Mouse (Mus musculus): ENCODE results near the gene Frmd4a. TPM values are rescaled to one million over a fixed set of nuclear protein-coding genes. Genes with fewer than 3 reads are reported as not detected.

Gene Frmd4a
- polyA plus RNA-seq, 1 experiment from 2014 or later, result 49.1 TPM

- under 1% methylated on average over 74 of the region's 74 CpGs for WGBS
- Histone ChIP-seq H3K4me3 (peak overlapping the region; percentile 89), H3K27ac (peak overlapping the region; percentile 100)
These were observed 383.5 kb downstream of the Frmd4a start for GRCm38 (mm10) chr2:4400771-4401596.

GRCm38 (mm10) chr2:4401597-4402581 is 384.4 kb downstream of the Frmd4a start:
- Histone ChIP-seq H3K4me3 (peak overlapping the region; percentile 89), H3K9me3 (0 out of 2 replicates have a peak, but pooled peaks cover 3% of the 10 kb centered on the region), H3K27me3 (ENCODE audit: insufficient read depth, poor library complexity, severe bottlenecking) (no peaks in the 10 kb centered on the region), H3K4me1 (replicated peaks) (peaks cover 54% of the 10 kb centered on the region), H3K36me3 (no peaks in the 10 kb centered on the region), H3K27ac (peak overlapping the region; percentile 100)
- WGBS, result under 1% methylated on average over 28 of the region's 28 CpGs
- peak; percentile 86 for DNase-seq (ENCODE audit: low spot score)

More at GRCm38 (mm10) chr2:4400771-4401596, 383.5 kb downstream of the Frmd4a start:
- Histone ChIP-seq H3K27me3 (ENCODE audit: insufficient read depth, poor library complexity, severe bottlenecking) (no peaks in the 10 kb centered on the region), H3K9me3 (0 out of 2 replicates have a peak, but pooled peaks cover 3% of the 10 kb centered on the region), H3K4me1 (replicated peaks) (peaks cover 46% of the 10 kb centered on the region), H3K36me3 (no peaks in the 10 kb centered on the region)
- DNase-seq (ENCODE audit: low spot score), result peak; percentile 73

- no peak for DNase-seq (ENCODE audit: low spot score)
- Histone ChIP-seq H3K36me3 (peaks cover 12% of the 10 kb centered on the region), H3K27me3 (ENCODE audit: insufficient read depth, poor library complexity, severe bottlenecking) (no peaks in the 10 kb centered on the region), H3K27ac (no peak overlapping the region; the same call in 1 of the 2 replicates), H3K9me3 (no peaks in the 10 kb centered on the region), H3K4me3 (no peak overlapping the region), H3K4me1 (replicated peaks) (peaks cover 79% of the 10 kb centered on the region)
- 80% methylated on average over 5 of the region's 5 CpGs for WGBS
These were observed 389.5 kb downstream of the Frmd4a start for GRCm38 (mm10) chr2:4406977-4407376.

GRCm38 (mm10) chr2:4409810-4410433 is 392.4 kb downstream of the Frmd4a start:
- H3K27me3 ChIP-seq (ENCODE audit: insufficient read depth, poor library complexity, severe bottlenecking), result no peaks in the 10 kb centered on the region
- H3K9me3 ChIP-seq, result no peaks in the 10 kb centered on the region
- H3K27ac ChIP-seq, result peak overlapping the region; percentile 53; the same call in 1 of the 2 replicates
- H3K36me3 ChIP-seq, result peaks cover 22% of the 10 kb centered on the region
- no peak for DNase-seq (ENCODE audit: low spot score)
- H3K4me3 ChIP-seq, result no peak overlapping the region
- WGBS, result 70% methylated on average over 8 of the region's 8 CpGs
- peaks cover 68% of the 10 kb centered on the region for H3K4me1 ChIP-seq (replicated peaks)

GRCm38 (mm10) chr2:4412870-4413595 is 395.5 kb downstream of the Frmd4a start:
- H3K4me3 ChIP-seq, result no peak overlapping the region
- H3K27me3 ChIP-seq (ENCODE audit: insufficient read depth, poor library complexity, severe bottlenecking), result no peaks in the 10 kb centered on the region
- H3K9me3 ChIP-seq, result no peaks in the 10 kb centered on the region
- 0 out of 2 replicates have a peak overlapping the region, but pooled peaks have one; percentile 0 for H3K27ac ChIP-seq
- no peak for DNase-seq (ENCODE audit: low spot score)
- H3K4me1 ChIP-seq (replicated peaks), result peaks cover 45% of the 10 kb centered on the region
- peaks cover 18% of the 10 kb centered on the region for H3K36me3 ChIP-seq
- WGBS, result 75% methylated on average over 5 of the region's 5 CpGs

- Histone ChIP-seq H3K36me3 (peaks cover 18% of the 10 kb centered on the region), H3K9me3 (no peaks in the 10 kb centered on the region), H3K4me3 (no peak overlapping the region), H3K27me3 (ENCODE audit: insufficient read depth, poor library complexity, severe bottlenecking) (no peaks in the 10 kb centered on the region), H3K4me1 (replicated peaks) (peaks cover 39% of the 10 kb centered on the region), H3K27ac (no peak overlapping the region)
- 91% methylated on average over 16 of the region's 16 CpGs for WGBS
- no peak for DNase-seq (ENCODE audit: low spot score)
These were observed 396.2 kb downstream of the Frmd4a start for GRCm38 (mm10) chr2:4413596-4414335.

- DNase-seq (ENCODE audit: low spot score), result no peak
- Histone ChIP-seq H3K27ac (peak overlapping the region; percentile 69), H3K4me3 (no peak overlapping the region), H3K9me3 (no peaks in the 10 kb centered on the region), H3K27me3 (ENCODE audit: insufficient read depth, poor library complexity, severe bottlenecking) (no peaks in the 10 kb centered on the region), H3K4me1 (replicated peaks) (peaks cover 24% of the 10 kb centered on the region), H3K36me3 (peaks cover 11% of the 10 kb centered on the region; the same call in 1 of the 2 replicates)
- 81% methylated on average over 4 of the region's 4 CpGs for WGBS
These were observed 403.3 kb downstream of the Frmd4a start for GRCm38 (mm10) chr2:4420679-4421312.

GRCm38 (mm10) chr2:4421757-4422156 is 404.2 kb downstream of the Frmd4a start:
- peaks cover 8% of the 10 kb centered on the region; the same call in 1 of the 2 replicates for H3K36me3 ChIP-seq
- H3K27me3 ChIP-seq (ENCODE audit: insufficient read depth, poor library complexity, severe bottlenecking), result no peaks in the 10 kb centered on the region
- no peak overlapping the region for H3K4me3 ChIP-seq
- H3K27ac ChIP-seq, result peak overlapping the region; percentile 69; the same call in 1 of the 2 replicates
- WGBS, result 55% methylated on average over 2 of the region's 2 CpGs
- peak; percentile 29 for DNase-seq (ENCODE audit: low spot score)
- peaks cover 24% of the 10 kb centered on the region for H3K4me1 ChIP-seq (replicated peaks)
- no peaks in the 10 kb centered on the region for H3K9me3 ChIP-seq

- Histone ChIP-seq H3K4me3 (no peak overlapping the region), H3K4me1 (replicated peaks) (peaks cover 30% of the 10 kb centered on the region)
- WGBS, result 88% methylated on average over 6 of the region's 6 CpGs
These were observed 406.4 kb downstream of the Frmd4a start for GRCm38 (mm10) chr2:4423896-4424295.

GRCm38 (mm10) chr2:4428407-4428855 is 410.9 kb downstream of the Frmd4a start:
- Histone ChIP-seq H3K4me3 (no peak overlapping the region), H3K36me3 (peaks cover 36% of the 10 kb centered on the region), H3K27me3 (ENCODE audit: insufficient read depth, poor library complexity, severe bottlenecking) (no peaks in the 10 kb centered on the region), H3K4me1 (replicated peaks) (peaks cover 17% of the 10 kb centered on the region), H3K9me3 (no peaks in the 10 kb centered on the region), H3K27ac (no peak overlapping the region)
- 67% methylated on average over 7 of the region's 7 CpGs for WGBS
- DNase-seq (ENCODE audit: low spot score), result no peak

More at GRCm38 (mm10) chr2:4423896-4424295, 406.4 kb downstream of the Frmd4a start:
- Histone ChIP-seq H3K27ac (no peak overlapping the region), H3K27me3 (ENCODE audit: insufficient read depth, poor library complexity, severe bottlenecking) (no peaks in the 10 kb centered on the region), H3K9me3 (no peaks in the 10 kb centered on the region), H3K36me3 (peaks cover 15% of the 10 kb centered on the region)
- DNase-seq (ENCODE audit: low spot score), result no peak

- Histone ChIP-seq H3K4me1 (replicated peaks) (peaks cover 49% of the 10 kb centered on the region), H3K27me3 (ENCODE audit: insufficient read depth, poor library complexity, severe bottlenecking) (no peaks in the 10 kb centered on the region), H3K9me3 (no peaks in the 10 kb centered on the region), H3K4me3 (no peak overlapping the region), H3K27ac (no peak overlapping the region), H3K36me3 (peaks cover 64% of the 10 kb centered on the region)
- no peak for DNase-seq (ENCODE audit: low spot score)
- WGBS, result 74% methylated on average over 4 of the region's 4 CpGs
These were observed 415.6 kb downstream of the Frmd4a start for GRCm38 (mm10) chr2:4433119-4433518.

All from hindbrain, embryonic 10.5 days (tissue).